In the genomic region with DNA sequence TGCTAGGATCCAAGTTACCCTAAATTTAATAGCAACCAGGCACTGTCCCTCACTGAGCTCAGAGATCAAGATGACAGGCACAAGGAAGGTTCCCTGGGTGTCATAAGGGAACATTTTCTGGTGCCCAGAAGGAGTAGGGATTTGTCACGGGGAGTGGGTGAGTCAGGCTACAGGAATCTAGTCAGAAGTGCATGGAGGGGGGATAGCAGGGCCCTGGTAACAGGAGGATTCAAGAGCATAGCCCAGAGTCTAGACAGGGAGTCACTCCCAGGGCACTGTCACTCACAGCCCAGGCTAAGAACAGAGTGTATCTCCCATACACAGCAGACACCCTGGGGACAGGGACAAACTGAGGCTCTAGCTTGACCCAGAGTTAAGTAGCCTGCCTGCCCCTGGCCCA, we compare ENCODE assay signal across 27 mouse cellular contexts. TPM values are rescaled to one million over a fixed set of nuclear protein-coding genes. Genes with fewer than 3 reads are reported as not detected.
DNase-seq lines count a peak whose midpoint lies in the region; ATAC-seq and TF ChIP-seq lines count a peak whose summit lies in the region.
"Had no signal": no experiment of that assay in that cellular context is flagged by ENCODE, and none has a peak within 500 bp of the region (broad histone marks: within the 10 kb centered on the region; RNA-seq: fewer than 3 reads in every experiment).

No protein-coding gene starts in this region.

- DNase-seq in forebrain, embryonic 10.5 days (ENCODE audit: extremely low spot score, low spot score) = no peak
- DNase-seq in forebrain, postnatal 0 days = no peak
- DNase-seq in heart, postnatal 4 days = no peak
- DNase-seq in 3134 (ENCODE audit: extremely low read depth, insufficient read length, low spot score) = peak; percentile 55
- peak; percentile 49 for DNase-seq in embryonic facial prominence, embryonic 11.5 days (ENCODE audit: low spot score)
- DNase-seq in liver, postnatal 0 days = no peak
- DNase-seq: adrenal gland, postnatal 25 days; cerebellum, adult 11-12 months; cerebellum, adult 9-11 months; embryo, embryonic 11 days; gastrocnemius, postnatal 25 days; heart, adult 11 months; kidney, adult 8-10 months; kidney, postnatal 4 days; lung, adult 18-20 months; retina, postnatal 1 day; right cerebral cortex, postnatal 14 days had no signal

- WGBS in forebrain, embryonic 10.5 days = 58% methylated on average over 1 of the region's 1 CpGs
- WGBS in forebrain, postnatal 0 days = 52% methylated on average over 1 of the region's 1 CpGs
- 4% methylated on average over 1 of the region's 1 CpGs for WGBS in heart, embryonic 14.5 days
- WGBS in embryonic facial prominence, embryonic 11.5 days = 46% methylated on average over 1 of the region's 1 CpGs
- 28% methylated on average over 1 of the region's 1 CpGs for WGBS in liver, postnatal 0 days (ENCODE audit: insufficient replicate concordance)

- peaks cover 5% of the 10 kb centered on the region for H3K36me3 ChIP-seq in forebrain, embryonic 10.5 days (replicated peaks)
- no peaks in the 10 kb centered on the region for H3K36me3 ChIP-seq in forebrain, postnatal 0 days (ENCODE audit: insufficient read depth)
- no peaks in the 10 kb centered on the region for H3K36me3 ChIP-seq in heart, embryonic 14.5 days (ENCODE audit: control insufficient read depth, insufficient read depth, low read length)
- H3K36me3 ChIP-seq in embryonic facial prominence, embryonic 11.5 days (replicated peaks; ENCODE audit: control insufficient read depth, insufficient read depth, low read depth, low read length) = no peaks in the 10 kb centered on the region
- H3K36me3 ChIP-seq in liver, postnatal 0 days (replicated peaks; ENCODE audit: insufficient read depth, low read length) = no peaks in the 10 kb centered on the region
- H3K36me3 ChIP-seq: intestine, embryonic 15.5 days; limb, embryonic 13.5 days had no signal

- no peak overlapping the region for H3K4me3 ChIP-seq in forebrain, embryonic 10.5 days
- H3K4me3 ChIP-seq in forebrain, postnatal 0 days (ENCODE audit: low read depth, low read length) = no peak overlapping the region
- no peak overlapping the region for H3K4me3 ChIP-seq in heart, embryonic 14.5 days (ENCODE audit: control insufficient read depth in 1 of 2, insufficient read depth in 1 of 2, low read depth in 1 of 2, low read length in 2 of 2)
- H3K4me3 ChIP-seq in embryonic facial prominence, embryonic 11.5 days (ENCODE audit: low read depth, low read length) = no peak overlapping the region
- H3K4me3 ChIP-seq in liver, postnatal 0 days (ENCODE audit: low read depth, low read length) = no peak overlapping the region
- H3K4me3 ChIP-seq: intestine, embryonic 15.5 days; limb, embryonic 13.5 days had no signal

- H3K27me3 ChIP-seq in forebrain, embryonic 10.5 days (ENCODE audit: poor library complexity, severe bottlenecking) = peaks cover 13% of the 10 kb centered on the region
- H3K27me3 ChIP-seq in forebrain, postnatal 0 days (ENCODE audit: insufficient read depth, low read length) = no peaks in the 10 kb centered on the region
- H3K27me3 ChIP-seq in heart, embryonic 14.5 days (ENCODE audit: control insufficient read depth, insufficient read depth, low read length) = no peaks in the 10 kb centered on the region
- no peaks in the 10 kb centered on the region for H3K27me3 ChIP-seq in embryonic facial prominence, embryonic 11.5 days (ENCODE audit: control insufficient read depth, insufficient read depth, low read length)
- H3K27me3 ChIP-seq in liver, postnatal 0 days (ENCODE audit: insufficient read depth, low read length) = no peaks in the 10 kb centered on the region; the same call in 1 of the 2 replicates
- H3K27me3 ChIP-seq: intestine, embryonic 15.5 days had no signal

- TF ChIP-seq EP300 in liver, postnatal 0 days (IDR thresholded peaks at IDR 0.05; ENCODE audit: low read depth) = no peak

- no peaks in the 10 kb centered on the region for H3K9me3 ChIP-seq in forebrain, embryonic 10.5 days
- H3K9me3 ChIP-seq in forebrain, postnatal 0 days (ENCODE audit: low read length) = no peaks in the 10 kb centered on the region
- H3K9me3 ChIP-seq in heart, embryonic 14.5 days (ENCODE audit: control insufficient read depth, low read length) = no peaks in the 10 kb centered on the region
- no peaks in the 10 kb centered on the region for H3K9me3 ChIP-seq in embryonic facial prominence, embryonic 11.5 days (replicated peaks; ENCODE audit: control insufficient read depth, low read length)
- no peaks in the 10 kb centered on the region for H3K9me3 ChIP-seq in liver, postnatal 0 days (ENCODE audit: low read length)
- H3K9me3 ChIP-seq: intestine, embryonic 15.5 days; limb, embryonic 13.5 days had no signal

- no peak for TF ChIP-seq CTCF in forebrain, postnatal 0 days (IDR thresholded peaks at IDR 0.05; ENCODE audit: low read depth)
- no peak for TF ChIP-seq CTCF in liver, postnatal 0 days (IDR thresholded peaks at IDR 0.05; ENCODE audit: low read depth)

- no peak for ATAC-seq in forebrain, postnatal 0 days
- 0 out of 2 replicates have a peak, but pooled peaks have one; percentile 28 for ATAC-seq in heart, embryonic 14.5 days (ENCODE audit: insufficient number of reproducible peaks, insufficient read depth, low FRiP score, low read depth)
- peak; percentile 72 for ATAC-seq in embryonic facial prominence, embryonic 11.5 days (replicated peaks; ENCODE audit: insufficient number of reproducible peaks, low FRiP score, low TSS enrichment, low read depth)
- no peak for ATAC-seq in liver, postnatal 0 days
- no peak for ATAC-seq in megakaryocyte, adult 5-6 weeks (ENCODE audit: poor library complexity, severe bottlenecking)
- ATAC-seq: intestine, embryonic 15.5 days; lung, postnatal 0 days had no signal

- no peak overlapping the region for H3K9ac ChIP-seq in forebrain, postnatal 0 days
- H3K9ac ChIP-seq in heart, embryonic 14.5 days (ENCODE audit: low read length) = no peak overlapping the region
- no peak overlapping the region for H3K9ac ChIP-seq in embryonic facial prominence, embryonic 11.5 days (replicated peaks; ENCODE audit: low read length)
- no peak overlapping the region for H3K9ac ChIP-seq in liver, postnatal 0 days (replicated peaks)
- H3K9ac ChIP-seq: intestine, embryonic 15.5 days; limb, embryonic 13.5 days had no signal

- H3K4me1 ChIP-seq in forebrain, embryonic 10.5 days = peaks cover 49% of the 10 kb centered on the region
- no peaks in the 10 kb centered on the region for H3K4me1 ChIP-seq in forebrain, postnatal 0 days (ENCODE audit: insufficient read depth)
- peaks cover 4 to 11% of the 10 kb centered on the region in 2 experiments; a peak in 2 of 4 replicates for H3K4me1 ChIP-seq in heart, embryonic 14.5 days (ENCODE audit: control insufficient read depth in 2 of 2, insufficient read depth in 2 of 2, low read length in 2 of 2)
- no peaks in the 10 kb centered on the region; the same call in 1 of the 2 replicates for H3K4me1 ChIP-seq in embryonic facial prominence, embryonic 11.5 days (ENCODE audit: control insufficient read depth, insufficient read depth, low read length)
- no peaks in the 10 kb centered on the region for H3K4me1 ChIP-seq in liver, postnatal 0 days (ENCODE audit: insufficient read depth)
- H3K4me1 ChIP-seq: intestine, embryonic 15.5 days had no signal

- no peak overlapping the region for H3K4me2 ChIP-seq in forebrain, postnatal 0 days (ENCODE audit: low read depth)
- H3K4me2 ChIP-seq in heart, embryonic 14.5 days (ENCODE audit: low read length) = no peak overlapping the region
- no peak overlapping the region for H3K4me2 ChIP-seq in embryonic facial prominence, embryonic 11.5 days (ENCODE audit: low read depth, low read length)
- no peak overlapping the region for H3K4me2 ChIP-seq in liver, postnatal 0 days (ENCODE audit: low read depth, low read length)
- H3K4me2 ChIP-seq: intestine, embryonic 15.5 days; limb, embryonic 13.5 days; liver, embryonic 11.5 days had no signal

- peak overlapping the region; percentile 73 for H3K27ac ChIP-seq in forebrain, embryonic 10.5 days
- no peak overlapping the region for H3K27ac ChIP-seq in forebrain, postnatal 0 days (ENCODE audit: low read depth, low read length)
- H3K27ac ChIP-seq in heart, embryonic 14.5 days (replicated peaks in 1 of 2; ENCODE audit: control insufficient read depth in 1 of 2, insufficient read depth in 1 of 2, low read depth in 2 of 2, low read length in 2 of 2) = no peak overlapping the region; a peak in 1 of 4 replicates
- no peak overlapping the region for H3K27ac ChIP-seq in embryonic facial prominence, embryonic 11.5 days (replicated peaks; ENCODE audit: low read depth, low read length)
- no peak overlapping the region for H3K27ac ChIP-seq in liver, postnatal 0 days (ENCODE audit: low read depth)
- H3K27ac ChIP-seq: hindbrain, postnatal 0 days; intestine, embryonic 15.5 days; kidney, postnatal 0 days; limb, embryonic 13.5 days; macrophage had no signal

RNA-seq across cellular contexts. Expression of a gene that starts 40.2 kb away (rescaled TPM):
- polyA plus RNA-seq in forebrain, embryonic 10.5 days (2016; fragmentation: Nextera tagmentation; extraction: Ambion mirVana) = 33.0 and 35.8 TPM in 2 replicates
- 44.3 and 51.4 TPM in 2 replicates for total RNA-seq in forebrain, postnatal 0 days (2014; rRNA removed)
- polyA plus RNA-seq in forebrain, postnatal 0 days (2015; fragmentation: Nextera tagmentation; extraction: Ambion mirVana) = 49.7 and 50.4 TPM in 2 replicates
- polyA plus RNA-seq in heart, embryonic 14.5 days (2014; fragmentation: Nextera tagmentation; extraction: Ambion mirVana) = 38.6 and 39.7 TPM in 2 replicates
- total RNA-seq in heart, postnatal 4 days (2021) = 10 to 100 TPM; 22.1 to 22.8 TPM
- polyA plus RNA-seq in embryonic facial prominence, embryonic 11.5 days (2014; fragmentation: Nextera tagmentation; extraction: Ambion mirVana) = 43.3 and 49.7 TPM in 2 replicates
- polyA plus RNA-seq in liver, postnatal 0 days (2015; fragmentation: Nextera tagmentation; extraction: Ambion mirVana) = 15.7 and 17.9 TPM in 2 replicates
- 6.8 and 9.3 TPM in 2 replicates for total RNA-seq in megakaryocyte, adult 5-6 weeks (2015)
- 14.8 and 15.2 TPM in 2 replicates for total RNA-seq in megakaryocyte, adult 5-6 weeks (2017)

RNA-seq across cellular contexts. Expression of a gene that starts 48.5 kb away (rescaled TPM):
- polyA plus RNA-seq in forebrain, embryonic 10.5 days (2016; fragmentation: Nextera tagmentation; extraction: Ambion mirVana) = 20.4 and 21.0 TPM in 2 replicates
- 36.0 and 42.7 TPM in 2 replicates for total RNA-seq in forebrain, postnatal 0 days (2014; rRNA removed)
- polyA plus RNA-seq in forebrain, postnatal 0 days (2015; fragmentation: Nextera tagmentation; extraction: Ambion mirVana) = 47.0 and 48.3 TPM in 2 replicates
- 17.6 and 22.8 TPM in 2 replicates for polyA plus RNA-seq in heart, embryonic 14.5 days (2014; fragmentation: Nextera tagmentation; extraction: Ambion mirVana)
- total RNA-seq in heart, postnatal 4 days (2021) = 1 to 10 TPM; 6.6 to 7.2 TPM
- polyA plus RNA-seq in embryonic facial prominence, embryonic 11.5 days (2014; fragmentation: Nextera tagmentation; extraction: Ambion mirVana) = 14.3 and 18.9 TPM in 2 replicates
- polyA plus RNA-seq in liver, postnatal 0 days (2015; fragmentation: Nextera tagmentation; extraction: Ambion mirVana) = 18.5 and 19.6 TPM in 2 replicates
- total RNA-seq in megakaryocyte, adult 5-6 weeks (2015) = 12.8 and 15.5 TPM in 2 replicates
- total RNA-seq in megakaryocyte, adult 5-6 weeks (2017) = 14.2 and 21.7 TPM in 2 replicates

RNA-seq across cellular contexts. Expression of a gene that starts 48.5 kb away (rescaled TPM):
- 36.7 and 37.3 TPM in 2 replicates for polyA plus RNA-seq in forebrain, embryonic 10.5 days (2016; fragmentation: Nextera tagmentation; extraction: Ambion mirVana)
- total RNA-seq in forebrain, postnatal 0 days (2014; rRNA removed) = 59.9 and 73.3 TPM in 2 replicates
- 65.9 and 70.4 TPM in 2 replicates for polyA plus RNA-seq in forebrain, postnatal 0 days (2015; fragmentation: Nextera tagmentation; extraction: Ambion mirVana)
- polyA plus RNA-seq in heart, embryonic 14.5 days (2014; fragmentation: Nextera tagmentation; extraction: Ambion mirVana) = 28.4 and 31.6 TPM in 2 replicates
- total RNA-seq in heart, postnatal 4 days (2021) = 10 to 100 TPM; 12.0 TPM
- polyA plus RNA-seq in embryonic facial prominence, embryonic 11.5 days (2014; fragmentation: Nextera tagmentation; extraction: Ambion mirVana) = 39.2 and 41.9 TPM in 2 replicates
- polyA plus RNA-seq in liver, postnatal 0 days (2015; fragmentation: Nextera tagmentation; extraction: Ambion mirVana) = 8.5 TPM in 2 replicates
- 8.3 and 12.5 TPM in 2 replicates for total RNA-seq in megakaryocyte, adult 5-6 weeks (2015)
- 15.7 and 18.9 TPM in 2 replicates for total RNA-seq in megakaryocyte, adult 5-6 weeks (2017)

RNA-seq across cellular contexts. Expression of a gene that starts 53.6 kb away (rescaled TPM):
- 0.74 and 1.4 TPM in 2 replicates for polyA plus RNA-seq in forebrain, embryonic 10.5 days (2016; fragmentation: Nextera tagmentation; extraction: Ambion mirVana)
- 6.4 and 11.6 TPM in 2 replicates for total RNA-seq in forebrain, postnatal 0 days (2014; rRNA removed)
- polyA plus RNA-seq in forebrain, postnatal 0 days (2015; fragmentation: Nextera tagmentation; extraction: Ambion mirVana) = 5.9 and 7.0 TPM in 2 replicates
- polyA plus RNA-seq in heart, embryonic 14.5 days (2014; fragmentation: Nextera tagmentation; extraction: Ambion mirVana) = 0.27 TPM in 1 of 2 replicates, not detected in the other
- total RNA-seq in heart, postnatal 4 days (2021) = under 1 TPM; 0.26 to 0.32 TPM
- 0.93 and 1.1 TPM in 2 replicates for polyA plus RNA-seq in embryonic facial prominence, embryonic 11.5 days (2014; fragmentation: Nextera tagmentation; extraction: Ambion mirVana)
- 0.59 and 0.73 TPM in 2 replicates for polyA plus RNA-seq in liver, postnatal 0 days (2015; fragmentation: Nextera tagmentation; extraction: Ambion mirVana)
- total RNA-seq in megakaryocyte, adult 5-6 weeks (2015) = not detected in 2 replicates
- total RNA-seq in megakaryocyte, adult 5-6 weeks (2017) = not detected in 2 replicates
- total RNA-seq: gastrocnemius, postnatal 25 days; hematopoietic stem cell, adult 5-6 weeks had no signal
- polyA plus RNA-seq: macrophage had no signal

RNA-seq across cellular contexts. Expression of a gene that starts 57.8 kb away (rescaled TPM):
- 57.4 and 59.6 TPM in 2 replicates for polyA plus RNA-seq in forebrain, embryonic 10.5 days (2016; fragmentation: Nextera tagmentation; extraction: Ambion mirVana)
- 21.7 and 25.2 TPM in 2 replicates for total RNA-seq in forebrain, postnatal 0 days (2014; rRNA removed)
- 26.6 and 33.3 TPM in 2 replicates for polyA plus RNA-seq in forebrain, postnatal 0 days (2015; fragmentation: Nextera tagmentation; extraction: Ambion mirVana)
- 42.5 and 47.7 TPM in 2 replicates for polyA plus RNA-seq in heart, embryonic 14.5 days (2014; fragmentation: Nextera tagmentation; extraction: Ambion mirVana)
- 10 to 100 TPM; 38.8 to 39.4 TPM for total RNA-seq in heart, postnatal 4 days (2021)
- polyA plus RNA-seq in embryonic facial prominence, embryonic 11.5 days (2014; fragmentation: Nextera tagmentation; extraction: Ambion mirVana) = 42.4 and 43.3 TPM in 2 replicates
- polyA plus RNA-seq in liver, postnatal 0 days (2015; fragmentation: Nextera tagmentation; extraction: Ambion mirVana) = 12.4 and 15.1 TPM in 2 replicates
- total RNA-seq in megakaryocyte, adult 5-6 weeks (2015) = 34.3 and 37.7 TPM in 2 replicates
- 46.7 and 57.3 TPM in 2 replicates for total RNA-seq in megakaryocyte, adult 5-6 weeks (2017)

Comparison
In these comparisons a context has a peak if more than half of its experiments do, and no peak if none do; other contexts are left out.
1. DNase-seq: peak in 3134 (single experiment) and embryonic facial prominence, embryonic 11.5 days (single experiment); none in forebrain, embryonic 10.5 days (single experiment), forebrain, postnatal 0 days (single experiment), heart, postnatal 4 days (single experiment) and liver, postnatal 0 days (single experiment).
2. ATAC-seq: peak in heart, embryonic 14.5 days (single experiment) and embryonic facial prominence, embryonic 11.5 days (single experiment); none in forebrain, postnatal 0 days (single experiment), liver, postnatal 0 days (single experiment) and megakaryocyte, adult 5-6 weeks (single experiment).